Mouse (Mus musculus) left cerebral cortex, adult 9 months (tissue): ENCODE measurements at regions not wholly inside any gene's neighbourhood (a gene's known extent, or its start where the extent isn't known, plus 50 kb on each side); places are given as distances from the start of the nearest gene placed in this dataset.
"Not testable (repeated sequence)": the region's sequence is repeated elsewhere in the genome, so short reads cannot be mapped to it uniquely, and the experiment has no call there.

Source experiments
- DNase-seq, 2 experiments: peaks; one replicate each; pipeline ENCODE4 v3.0.0; 2022; ENCODE audit warnings: low spot score in 2 of 2

DNA sequence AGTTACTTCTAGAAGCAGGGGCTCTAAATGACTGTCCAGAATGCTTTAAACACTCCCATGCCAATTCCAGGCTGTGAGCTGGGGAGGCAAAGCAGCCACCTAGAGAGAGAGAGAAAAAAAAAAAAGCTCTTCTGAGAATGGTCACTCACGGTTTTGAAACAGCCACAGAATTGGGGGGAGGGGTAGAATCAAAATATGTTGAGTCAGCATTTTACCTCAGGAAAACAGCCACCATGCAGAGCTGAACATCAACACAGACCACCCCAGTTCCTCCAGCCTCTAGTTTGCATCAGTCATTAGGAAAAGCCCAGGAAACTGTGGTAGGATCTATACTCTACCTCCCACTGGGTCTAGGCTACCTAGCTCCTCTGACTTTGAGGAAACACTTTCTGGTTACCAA is 124.1 kb upstream of the Gm5150 start:
- DNase-seq = no peak

DNA sequence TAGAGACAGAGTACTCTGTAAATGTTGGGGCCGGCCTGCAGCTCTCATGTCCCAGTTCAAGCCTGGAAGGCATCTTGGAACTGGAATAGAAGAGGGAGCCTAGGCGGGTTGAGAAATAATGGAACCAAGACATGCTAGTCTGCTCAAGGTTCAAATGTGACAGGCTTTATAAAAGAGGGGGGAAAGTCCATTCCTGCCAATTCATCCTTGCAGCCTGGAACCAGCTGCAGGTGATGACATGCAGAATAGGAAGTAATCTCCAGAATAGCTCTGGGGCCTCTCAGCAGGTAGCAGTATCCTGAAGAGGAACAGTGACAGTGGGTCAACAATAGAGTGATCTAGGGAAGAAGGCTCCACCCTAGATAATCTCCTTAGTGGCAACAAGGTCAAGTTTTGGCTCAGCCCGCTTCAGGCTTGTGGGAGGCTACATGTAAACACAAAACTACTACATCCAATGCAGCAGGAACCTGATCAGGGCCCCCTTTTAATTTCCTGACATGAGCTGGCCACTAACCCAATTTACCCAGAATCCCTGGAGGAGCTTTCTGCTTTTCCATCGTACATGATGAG is 119.2 kb upstream of the Gm5150 start:
- DNase-seq = not testable (repeated sequence)

DNA sequence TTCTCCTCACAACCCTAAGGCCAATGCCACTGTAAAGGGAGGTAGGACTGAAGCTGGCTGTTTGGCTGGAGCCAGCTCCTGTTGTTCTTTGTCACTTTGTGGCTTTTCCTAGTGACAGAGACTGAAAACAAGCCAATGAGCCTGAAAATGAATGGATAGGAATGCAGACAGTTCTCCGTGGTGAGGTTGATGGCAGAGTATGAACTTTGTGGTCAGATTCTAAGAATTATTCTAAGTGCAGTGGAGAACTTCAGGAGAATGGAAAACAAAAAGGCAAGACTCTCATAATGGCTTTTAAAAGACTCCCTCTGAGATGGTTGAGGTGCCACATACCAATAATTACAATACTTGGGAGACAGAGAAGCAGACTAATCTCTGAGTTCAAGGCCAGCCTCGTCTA is 109.7 kb upstream of the Gm5150 start:
- DNase-seq = no peak

DNA sequence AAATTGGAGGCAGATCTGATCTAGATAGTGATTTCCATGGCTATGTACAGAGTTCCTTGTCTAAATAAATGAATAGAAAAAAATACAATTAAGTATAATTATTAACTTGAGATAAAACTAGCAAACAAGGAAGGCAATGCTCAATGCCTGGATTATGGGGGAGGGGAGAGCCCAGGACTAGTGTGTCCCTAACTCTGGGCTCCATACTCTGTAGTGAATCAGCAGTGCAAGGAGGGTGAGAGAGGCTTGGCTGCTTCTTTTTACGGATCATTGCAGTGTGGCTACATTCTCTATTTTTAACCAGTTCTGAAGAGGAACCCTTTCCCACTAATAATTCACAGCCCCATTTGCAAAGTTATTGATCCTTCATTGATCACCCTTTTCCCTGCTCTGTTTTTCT is 101.3 kb upstream of the Gm5150 start:
- DNase-seq = no peak

- no peak for DNase-seq
Observed at GRCm38 (mm10) chr3:16105080-16105479, 98.8 kb upstream of the Gm5150 start.

DNA sequence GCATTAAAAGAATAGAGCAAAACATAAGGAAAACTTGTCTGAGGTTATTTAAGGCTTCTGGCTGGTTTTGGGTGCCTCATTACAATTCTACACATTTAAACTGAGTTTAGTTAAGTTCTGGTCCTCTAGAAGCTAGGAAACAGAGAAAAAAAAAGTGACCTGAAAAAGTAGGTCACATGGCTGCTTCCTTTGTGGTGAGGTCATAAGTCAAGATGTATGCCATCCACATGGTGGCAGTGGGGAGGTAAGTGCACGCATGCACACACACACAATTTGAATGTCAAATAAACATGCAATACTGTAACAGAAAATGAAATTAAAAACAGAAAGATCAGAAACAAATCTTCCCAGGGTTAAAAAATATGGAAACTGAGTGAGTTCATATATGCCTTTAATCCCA is 96.9 kb upstream of the Gm5150 start:
- no peak for DNase-seq

GRCm38 (mm10) chr3:16086550-16086949 is 80.3 kb upstream of the Gm5150 start:
- DNase-seq = peak in 1 of 2 experiments; percentile 2

GRCm38 (mm10) chr3:16085288-16085687 is 79.1 kb upstream of the Gm5150 start:
- no peak for DNase-seq

DNA sequence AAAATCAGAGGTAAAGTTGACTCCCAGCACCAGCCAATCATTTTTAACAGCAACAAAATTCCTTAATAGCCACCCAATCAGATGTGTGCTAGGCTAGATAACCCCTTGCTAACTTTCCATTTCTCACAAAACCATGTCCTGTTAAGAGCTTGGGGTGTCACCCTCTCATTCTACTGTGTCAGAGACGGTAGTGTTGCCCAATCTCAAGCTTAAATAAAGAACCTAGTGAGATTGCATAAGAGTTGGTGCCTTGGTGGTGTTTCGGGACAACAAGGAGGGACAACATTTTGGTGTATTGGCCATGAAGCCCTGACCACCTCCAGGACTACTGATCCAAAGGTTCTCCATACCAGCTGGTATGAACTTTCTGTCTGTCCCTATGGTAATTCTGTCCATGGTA is 72.9 kb upstream of the Gm5150 start:
- DNase-seq = no peak

GRCm38 (mm10) chr3:16071906-16072305 is 65.7 kb upstream of the Gm5150 start:
- no peak for DNase-seq

- DNase-seq = no peak
Observed at GRCm38 (mm10) chr3:16070963-16071362, 64.7 kb upstream of the Gm5150 start.

DNA sequence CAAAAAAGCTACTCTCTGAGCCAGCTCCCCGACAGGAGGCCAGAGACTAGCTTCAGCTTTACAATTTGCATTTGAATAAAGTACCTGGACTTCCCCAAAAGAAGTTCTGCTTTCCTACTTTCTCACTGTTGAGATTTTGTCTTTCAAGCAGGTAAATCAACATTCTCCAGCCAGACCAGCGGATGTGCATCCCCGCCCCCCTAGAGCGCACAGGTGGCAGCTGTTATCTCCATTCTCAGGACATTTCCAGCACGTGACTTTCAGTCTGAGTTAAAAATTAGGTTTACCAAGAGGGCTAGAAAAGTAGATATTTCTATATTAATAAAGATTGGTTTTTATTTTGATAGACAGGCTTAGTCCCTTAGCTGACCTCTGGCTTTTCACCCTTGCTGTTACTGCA is 51.5 kb upstream of the Gm5150 start:
- not testable (repeated sequence) for DNase-seq
